Mouse (Mus musculus) G1E (cell line): ENCODE measurements around the gene Fus. TPM values are rescaled to one million over a fixed set of nuclear protein-coding genes. Genes with fewer than 3 reads are reported as not detected.

Experiments used
- ATAC-seq: 2 replicates; pipeline ENCODE4 v1.8.0; 2016; ENCODE audit warnings: mild to moderate bottlenecking; ENCODE audit not compliant: insufficient number of reproducible peaks, poor library complexity, low FRiP score, severe bottlenecking; ENCODE audit errors: extremely low read depth
- DNase-seq: peaks from one replicate; pipeline ENCODE4 v3.0.0; 2012; ENCODE audit warnings: low spot score
- H3K27me3 ChIP-seq: 2 replicates; pipeline ENCODE4 v1.6.1; 2012; ENCODE audit warnings: mild to moderate bottlenecking, low read length, inconsistent platforms; ENCODE audit not compliant: insufficient read depth
- H3K36me3 ChIP-seq: replicated peaks from 2 replicates; pipeline ENCODE3; 2012; ENCODE audit warnings: mild to moderate bottlenecking, inconsistent platforms
- H3K4me1 ChIP-seq: 2 replicates; pipeline ENCODE4 v1.6.1; 2012; ENCODE audit warnings: low read depth, low read length, inconsistent platforms, mixed read lengths; ENCODE audit not compliant: insufficient read depth
- H3K4me3 ChIP-seq: 2 replicates; pipeline ENCODE4 v1.5.1; 2012; ENCODE audit warnings: low read depth, mild to moderate bottlenecking, inconsistent platforms, low read length, moderate library complexity, mixed read lengths
- H3K9me3 ChIP-seq: replicated peaks from 2 replicates; pipeline ENCODE4 v1.6.1; 2012; ENCODE audit warnings: inconsistent platforms
- CTCF ChIP-seq: IDR thresholded peaks from 2 replicates; pipeline ENCODE4 v1.5.1; 2012; ENCODE audit warnings: low read depth, low read length, inconsistent platforms, mixed read lengths
- GATA1 ChIP-seq: IDR thresholded peaks from 2 replicates; pipeline ENCODE4 v1.6.1; 2012; ENCODE audit warnings: borderline replicate concordance, low read length, inconsistent platforms, mixed read lengths
- GATA2 ChIP-seq: IDR thresholded peaks from 2 replicates; pipeline ENCODE4 v1.6.1; 2012; ENCODE audit warnings: low read depth, low read length, inconsistent platforms, borderline replicate concordance
- POLR2AphosphoS5 ChIP-seq: IDR thresholded peaks from 2 replicates; pipeline ENCODE4 v1.6.1; 2012; ENCODE audit warnings: low read depth, low read length, inconsistent platforms; ENCODE audit not compliant: insufficient replicate concordance
- TAL1 ChIP-seq: conservative IDR thresholded peaks from 2 replicates; pipeline ENCODE4 v1.6.1; 2012; ENCODE audit warnings: low read depth, low read length, inconsistent platforms, mixed read lengths
- polyA plus RNA-seq: library from polyadenylated mRNA; stranded (reverse); fragments of >175 nt; gene quantifications from 2 replicates; pipeline ENCODE4 v1.2.3, GENCODE M21; 2012
- total RNA-seq, 2 experiments: library from RNA; stranded (forward) in 1 of 2; stranded (reverse) in 1 of 2; fragments of 200-1000 nt in 1 of 2; fragments of >200 nt in 1 of 2; fragmentation: Nextera tagmentation in 1 of 2; gene quantifications; 2 replicates each; pipeline ENCODE4 v1.2.3; 2014 to 2017

Fus gene
- total and polyA plus RNA-seq, 3 experiments = 45.5 to 604 (median 211) TPM

DNA sequence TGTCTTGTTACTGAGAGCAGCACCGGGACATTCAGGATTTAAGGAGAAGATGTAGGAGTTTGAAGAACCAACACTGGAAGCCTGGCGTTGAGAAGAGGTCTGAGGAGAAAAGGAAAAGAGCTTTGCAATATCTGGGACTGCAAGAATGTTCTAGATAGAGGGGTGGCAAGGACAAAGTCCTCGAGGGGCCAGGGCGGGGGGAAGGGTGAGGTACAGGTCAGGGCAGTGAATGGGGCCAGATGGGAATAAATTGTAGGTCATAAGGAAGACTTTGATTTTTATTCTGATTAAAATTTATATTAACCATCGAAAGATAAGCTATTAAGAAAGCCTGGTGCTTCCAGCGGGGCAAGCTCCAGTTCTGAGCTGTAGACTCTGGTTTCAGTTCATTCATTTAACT lies 35.8 kb downstream of the Fus start:
- H3K27me3 ChIP-seq = peaks cover 25% of the 10 kb centered on the region
- DNase-seq (no peak), ATAC-seq (no peak)
- TF ChIP-seq GATA2 = no peak
- H3K4me3 ChIP-seq = no peak overlapping the region
- no peaks in the 10 kb centered on the region; the same call in 1 of the 2 replicates for H3K4me1 ChIP-seq
- H3K9me3 ChIP-seq = no peaks in the 10 kb centered on the region
- H3K36me3 ChIP-seq = peaks cover 1% of the 10 kb centered on the region

DNA sequence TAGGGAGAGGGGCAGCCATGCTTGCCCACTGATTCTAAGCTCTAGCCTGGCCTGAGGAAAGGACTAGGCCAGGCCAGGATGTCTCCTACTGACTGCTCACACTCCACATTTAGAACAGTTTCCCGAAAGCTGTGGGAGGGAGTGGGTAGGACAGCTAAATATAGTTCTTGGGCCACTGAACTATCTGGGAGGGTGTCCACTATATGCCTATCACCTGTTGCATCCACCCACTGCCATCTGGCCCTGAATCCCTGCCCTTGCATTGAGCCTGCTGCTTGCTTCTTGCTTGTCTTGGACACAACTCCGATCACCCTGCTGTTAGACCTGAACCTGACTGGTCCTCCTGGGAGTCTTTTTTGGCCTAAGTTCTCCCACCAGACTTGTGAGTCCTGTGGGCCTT lies 36.4 kb downstream of the Fus start, which contains the start of gene Trim72:
Gene Trim72, plus strand, starts transcription at position 262 of the 400 bp plus-strand sequence.
- Histone ChIP-seq H3K4me1 (no peaks in the 10 kb centered on the region; the same call in 1 of the 2 replicates), H3K36me3 (no peaks in the 10 kb centered on the region), H3K9me3 (no peaks in the 10 kb centered on the region), H3K4me3 (peak within 1 kb of the TSS; percentile 22; the same call in 1 of the 2 replicates), H3K27me3 (peaks cover 27% of the 10 kb centered on the region)
- ATAC-seq (no peak), DNase-seq (no peak)
- no peak for TF ChIP-seq POLR2AphosphoS5
- TF ChIP-seq TAL1 = no peak
- TF ChIP-seq CTCF = no peak
- no peak for TF ChIP-seq GATA2
- no peak for TF ChIP-seq GATA1

DNA sequence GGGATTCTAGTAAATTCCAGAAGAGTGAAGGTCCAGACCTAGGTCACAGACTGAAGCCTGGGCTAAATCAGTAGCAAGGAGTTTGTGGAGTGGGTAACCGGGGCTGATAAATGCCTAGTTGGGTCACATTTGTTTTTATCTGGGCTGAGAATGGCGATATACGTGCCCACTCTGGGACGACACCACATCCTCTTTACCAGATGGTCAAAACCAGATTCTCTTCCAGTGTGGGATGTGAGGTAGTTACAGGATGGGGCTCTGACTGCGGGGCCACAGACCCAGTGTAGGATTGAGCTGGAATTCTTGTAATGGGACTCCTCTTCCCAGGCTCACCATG lies 36.9 kb downstream of the Fus start:
- ATAC-seq = no peak
- TF ChIP-seq POLR2AphosphoS5 (no peak), GATA2 (no peak), TAL1 (no peak), GATA1 (no peak), CTCF (no peak)

DNA sequence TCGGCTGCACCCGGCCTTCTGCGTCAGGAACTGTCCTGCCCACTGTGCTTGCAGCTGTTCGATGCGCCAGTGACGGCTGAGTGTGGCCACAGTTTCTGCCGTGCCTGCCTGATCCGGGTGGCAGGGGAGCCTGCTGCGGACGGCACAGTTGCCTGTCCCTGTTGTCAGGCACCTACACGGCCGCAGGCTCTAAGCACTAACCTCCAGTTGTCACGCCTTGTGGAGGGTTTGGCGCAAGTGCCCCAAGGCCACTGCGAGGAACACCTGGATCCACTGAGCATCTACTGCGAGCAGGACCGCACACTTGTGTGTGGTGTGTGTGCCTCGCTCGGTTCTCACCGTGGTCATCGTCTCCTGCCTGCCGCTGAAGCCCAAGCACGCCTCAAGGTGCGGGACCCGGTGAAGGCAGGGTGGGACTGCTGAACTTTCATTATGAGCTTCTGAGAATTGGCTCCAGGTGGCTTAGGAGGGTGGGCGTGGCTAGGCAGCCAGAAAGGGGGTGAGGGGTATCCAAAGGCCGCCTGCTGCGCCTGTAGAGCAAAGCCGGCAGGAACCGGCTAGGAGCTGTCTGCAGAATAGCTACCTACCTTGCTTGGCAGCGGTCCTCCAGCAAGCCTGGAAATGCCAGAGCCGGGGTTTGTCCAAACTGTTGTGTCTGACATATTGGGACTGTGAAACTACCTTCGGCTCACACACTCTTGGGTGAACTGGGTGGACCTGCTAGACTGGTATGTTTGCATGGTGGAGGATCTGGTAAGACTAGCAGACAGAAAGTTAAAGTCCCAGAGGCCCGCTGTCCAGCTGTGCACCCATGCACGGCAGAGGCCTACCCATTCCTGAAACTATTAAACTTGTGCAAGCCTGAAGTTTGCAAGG lies 37.5 kb downstream of the Fus start:
- H3K4me3 ChIP-seq = peak overlapping the region; percentile 22; the same call in 1 of the 2 replicates
- ATAC-seq (no peak), DNase-seq (no peak)
- H3K27me3 ChIP-seq = peaks cover 33% of the 10 kb centered on the region
- H3K9me3 ChIP-seq = no peaks in the 10 kb centered on the region
- H3K36me3 ChIP-seq = no peaks in the 10 kb centered on the region
- TF ChIP-seq GATA2 (no peak), TAL1 (no peak), GATA1 (no peak), CTCF (no peak), POLR2AphosphoS5 (no peak)
- no peaks in the 10 kb centered on the region; the same call in 1 of the 2 replicates for H3K4me1 ChIP-seq

More for the DNA sequence above, 36.9 kb downstream of the Fus start:
- Histone ChIP-seq H3K27me3 (peaks cover 29% of the 10 kb centered on the region), H3K4me3 (peak overlapping the region; percentile 22; the same call in 1 of the 2 replicates), H3K36me3 (no peaks in the 10 kb centered on the region), H3K4me1 (no peaks in the 10 kb centered on the region; the same call in 1 of the 2 replicates), H3K9me3 (no peaks in the 10 kb centered on the region)
- DNase-seq = no peak

DNA sequence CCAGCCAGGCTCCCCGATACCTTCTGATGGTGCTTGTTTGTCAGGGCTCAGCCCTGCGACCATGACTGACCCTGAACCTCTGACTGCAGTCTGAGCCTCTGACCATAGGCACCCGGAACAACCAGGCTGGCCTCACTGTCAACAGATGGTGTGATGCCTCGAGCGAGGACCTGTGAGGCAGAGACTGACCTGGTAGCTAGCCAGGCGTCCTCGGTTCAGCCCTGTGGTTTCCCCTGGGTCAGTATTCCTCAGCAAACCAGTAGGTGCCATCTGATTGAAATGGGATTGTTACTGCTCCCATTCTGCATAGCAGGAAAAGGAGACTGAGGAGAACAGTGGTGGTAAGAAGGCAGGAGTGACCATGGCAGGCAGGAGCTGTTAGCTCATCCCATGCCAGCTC lies 38.9 kb downstream of the Fus start:
- no peaks in the 10 kb centered on the region for H3K36me3 ChIP-seq
- DNase-seq (no peak), ATAC-seq (no peak)
- no peaks in the 10 kb centered on the region for H3K9me3 ChIP-seq
- TF ChIP-seq GATA2 (no peak), TAL1 (no peak), GATA1 (no peak)
- peaks cover 40% of the 10 kb centered on the region for H3K27me3 ChIP-seq
- H3K4me1 ChIP-seq = no peaks in the 10 kb centered on the region; the same call in 1 of the 2 replicates
- no peak overlapping the region for H3K4me3 ChIP-seq

DNA sequence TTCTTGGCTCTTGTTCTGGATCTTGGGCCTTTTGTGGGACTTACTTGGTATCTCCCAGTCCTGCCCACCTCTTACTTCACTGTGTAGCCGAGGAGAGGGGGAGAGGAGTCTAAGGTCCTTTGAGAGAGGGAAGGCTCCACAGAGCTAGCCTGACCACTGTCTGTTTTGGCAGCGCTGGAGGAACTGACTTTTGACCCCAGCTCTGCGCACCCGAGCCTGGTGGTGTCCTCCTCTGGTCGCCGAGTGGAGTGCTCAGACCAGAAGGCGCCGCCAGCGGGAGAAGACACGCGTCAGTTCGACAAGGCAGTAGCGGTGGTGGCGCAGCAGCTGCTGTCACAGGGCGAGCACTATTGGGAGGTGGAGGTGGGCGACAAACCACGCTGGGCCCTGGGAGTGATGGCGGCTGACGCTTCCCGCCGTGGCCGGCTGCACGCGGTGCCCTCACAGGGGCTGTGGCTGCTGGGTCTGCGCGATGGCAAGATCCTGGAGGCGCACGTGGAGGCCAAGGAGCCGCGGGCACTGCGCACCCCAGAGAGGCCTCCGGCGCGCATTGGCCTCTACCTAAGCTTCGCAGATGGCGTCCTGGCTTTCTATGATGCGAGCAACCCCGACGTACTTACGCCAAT lies 42.6 kb downstream of the Fus start:
- DNase-seq = no peak
- no peak for TF ChIP-seq POLR2AphosphoS5
- no peak for TF ChIP-seq CTCF
- TF ChIP-seq GATA1 = no peak
- TF ChIP-seq GATA2 = no peak
- no peak for TF ChIP-seq TAL1
- H3K9me3 ChIP-seq = no peaks in the 10 kb centered on the region
- H3K4me3 ChIP-seq = peak overlapping the region; percentile 2; the same call in 1 of the 2 replicates
- peaks cover 39% of the 10 kb centered on the region for H3K27me3 ChIP-seq
- no peak for ATAC-seq
- H3K4me1 ChIP-seq = no peaks in the 10 kb centered on the region
- H3K36me3 ChIP-seq = no peaks in the 10 kb centered on the region
